Mouse (Mus musculus) thymus, adult 2 months (tissue): Measurements from ENCODE around the gene Acsf3.

Source experiments
- CTCF ChIP-seq: fragments of 200-500 bp; IDR thresholded peaks from 2 replicates; pipeline ENCODE4 v1.5.1; 2012; ENCODE audit warnings: mild to moderate bottlenecking, control low read depth, low read length, moderate library complexity, borderline replicate concordance; ENCODE audit not compliant: control insufficient read depth, poor library complexity, insufficient read depth; ENCODE audit errors: extremely low read depth
- POLR2A ChIP-seq: fragments of 200-500 bp; IDR thresholded peaks from 2 replicates; pipeline ENCODE4 v1.6.1; 2012; ENCODE audit warnings: mild to moderate bottlenecking, low read length, control low read depth, moderate library complexity; ENCODE audit not compliant: control insufficient read depth, poor library complexity, insufficient read depth; ENCODE audit errors: extremely low read depth

DNA sequence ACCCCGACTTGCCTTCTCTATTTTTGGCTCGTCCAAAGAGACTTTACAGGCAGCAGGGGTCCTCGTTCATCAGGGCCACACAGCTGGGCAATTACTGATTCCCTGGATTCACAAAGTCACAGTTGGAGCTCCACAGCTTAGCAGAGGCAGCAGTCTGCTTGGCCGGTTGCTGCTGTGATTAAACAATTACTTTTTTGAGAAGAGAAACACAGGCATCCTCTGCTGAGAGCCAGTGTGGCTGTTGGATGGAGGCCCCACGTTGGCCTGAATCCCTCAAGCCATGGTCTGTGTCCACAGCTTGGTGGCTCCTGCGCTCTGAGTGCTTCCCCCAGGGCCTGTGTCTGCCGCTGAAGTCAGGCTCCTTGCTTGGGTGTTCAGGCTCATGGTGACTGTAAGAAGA lies 39.3 kb downstream of the Acsf3 start:
- no peak for TF ChIP-seq CTCF
- TF ChIP-seq POLR2A, result no peak
